Mouse (Mus musculus): Measurements from ENCODE around the gene Hist1h2af. TPM values are rescaled to one million over a fixed set of nuclear protein-coding genes. Genes with fewer than 3 reads are reported as not detected.
"Not testable (repeated sequence)": the region's sequence is repeated elsewhere in the genome, so short reads cannot be mapped to it uniquely, and the experiment has no call there.

The Hist1h2af gene
- total and polyA plus RNA-seq, 2 experiments from 2014 or later: 2.6 to 369 TPM

DNA sequence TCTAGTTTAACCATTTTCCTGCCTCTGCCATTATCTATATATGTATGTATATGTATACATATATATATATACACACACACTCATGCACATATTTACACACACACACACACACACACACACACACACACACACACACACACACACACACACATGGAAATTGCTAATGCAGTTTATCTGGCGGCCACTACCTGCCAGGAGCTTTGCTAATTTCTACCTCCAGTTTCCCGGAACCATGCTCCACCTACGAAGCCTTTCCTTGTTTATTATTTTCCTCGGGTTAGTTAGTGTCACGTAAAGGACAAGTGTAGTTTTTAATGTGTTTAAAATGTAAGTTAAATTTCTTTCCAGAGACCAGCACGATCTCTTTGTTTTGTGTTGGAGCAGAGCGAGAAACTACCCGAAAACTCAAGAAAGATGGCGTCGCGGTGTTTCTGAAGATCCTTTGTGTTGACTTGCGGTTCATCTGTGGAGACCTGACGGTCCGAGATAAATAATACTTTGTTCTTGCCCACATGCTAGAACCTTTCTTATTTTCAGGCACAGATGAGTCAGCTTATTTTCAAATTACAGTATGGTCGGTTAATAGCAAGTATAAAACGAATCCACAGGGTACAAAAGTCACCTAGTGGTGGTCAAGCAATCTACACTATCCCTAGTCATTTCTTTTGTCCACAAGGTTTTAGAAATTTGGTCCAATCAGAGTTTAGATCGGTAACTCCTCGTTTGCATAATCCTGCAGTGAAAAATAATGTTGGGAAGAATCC, 29.2 kb downstream of the Hist1h2af start:
- ATAC-seq (ENCODE audit: insufficient read depth, low read depth) (peak; percentile 54), DNase-seq (ENCODE audit: low spot score) (peak; percentile 88)
- Histone ChIP-seq H3K27me3 (ENCODE audit: control insufficient read depth, insufficient read depth, low read length) (no peaks in the 10 kb centered on the region), H3K9me3 (replicated peaks; ENCODE audit: control insufficient read depth, low read length) (no peaks in the 10 kb centered on the region), H3K4me1 (ENCODE audit: control insufficient read depth, insufficient read depth) (no peaks in the 10 kb centered on the region), H3K4me3 (ENCODE audit: low read depth, low read length) (peak overlapping the region; percentile 51), H3K4me2 (ENCODE audit: low read depth, low read length) (peak overlapping the region; percentile 74), H3K36me3 (replicated peaks; ENCODE audit: control insufficient read depth, insufficient read depth, low read length) (no peaks in the 10 kb centered on the region), H3K9ac (replicated peaks; ENCODE audit: low read depth, low read length) (peak overlapping the region; percentile 59), H3K27ac (ENCODE audit: low read depth) (peak overlapping the region; percentile 98)
- 5% methylated on average over 18 of the region's 18 CpGs for WGBS
- TF ChIP-seq EP300 (IDR thresholded peaks at IDR 0.05; ENCODE audit: low read depth) (no peak), CTCF (IDR thresholded peaks at IDR 0.05; ENCODE audit: low read depth) (peak; percentile 44)

DNA sequence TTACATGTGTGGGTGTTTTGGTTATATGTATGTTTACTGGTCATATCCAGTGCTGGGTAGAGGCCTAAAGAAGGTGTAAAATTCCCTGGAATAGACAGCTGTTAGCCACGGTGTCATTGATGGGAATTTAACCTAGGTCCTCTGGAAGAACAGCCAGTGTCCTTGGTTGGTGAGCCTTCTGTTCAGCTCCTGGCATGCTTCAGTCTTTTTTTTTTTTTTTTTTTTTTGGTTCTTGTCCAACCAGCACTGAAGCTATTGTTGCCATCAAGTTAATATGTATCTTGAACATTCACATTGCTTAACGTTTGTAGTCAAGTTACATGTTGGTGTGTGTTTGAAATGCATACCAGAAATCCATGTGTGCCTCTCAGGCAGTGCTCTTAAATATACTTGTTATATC, 30.8 kb downstream of the Hist1h2af start:
- no peak overlapping the region for H3K4me3 ChIP-seq (ENCODE audit: low read depth, low read length)
- WGBS: 86% methylated on average over 2 of the region's 2 CpGs
- no peak for TF ChIP-seq CTCF (IDR thresholded peaks at IDR 0.05; ENCODE audit: low read depth)
- TF ChIP-seq EP300 (IDR thresholded peaks at IDR 0.05; ENCODE audit: low read depth): no peak
- DNase-seq (ENCODE audit: low spot score) (no peak), ATAC-seq (ENCODE audit: insufficient read depth, low read depth) (no peak)
- H3K4me2 ChIP-seq (ENCODE audit: low read depth, low read length): no peak overlapping the region
- H3K27me3 ChIP-seq (ENCODE audit: control insufficient read depth, insufficient read depth, low read length): no peaks in the 10 kb centered on the region
- no peak overlapping the region for H3K27ac ChIP-seq (ENCODE audit: low read depth)
- H3K36me3 ChIP-seq (replicated peaks; ENCODE audit: control insufficient read depth, insufficient read depth, low read length): no peaks in the 10 kb centered on the region
- H3K4me1 ChIP-seq (ENCODE audit: control insufficient read depth, insufficient read depth): no peaks in the 10 kb centered on the region
- H3K9me3 ChIP-seq (replicated peaks; ENCODE audit: control insufficient read depth, low read length): no peaks in the 10 kb centered on the region
- H3K9ac ChIP-seq (replicated peaks; ENCODE audit: low read depth, low read length): no peak overlapping the region

DNA sequence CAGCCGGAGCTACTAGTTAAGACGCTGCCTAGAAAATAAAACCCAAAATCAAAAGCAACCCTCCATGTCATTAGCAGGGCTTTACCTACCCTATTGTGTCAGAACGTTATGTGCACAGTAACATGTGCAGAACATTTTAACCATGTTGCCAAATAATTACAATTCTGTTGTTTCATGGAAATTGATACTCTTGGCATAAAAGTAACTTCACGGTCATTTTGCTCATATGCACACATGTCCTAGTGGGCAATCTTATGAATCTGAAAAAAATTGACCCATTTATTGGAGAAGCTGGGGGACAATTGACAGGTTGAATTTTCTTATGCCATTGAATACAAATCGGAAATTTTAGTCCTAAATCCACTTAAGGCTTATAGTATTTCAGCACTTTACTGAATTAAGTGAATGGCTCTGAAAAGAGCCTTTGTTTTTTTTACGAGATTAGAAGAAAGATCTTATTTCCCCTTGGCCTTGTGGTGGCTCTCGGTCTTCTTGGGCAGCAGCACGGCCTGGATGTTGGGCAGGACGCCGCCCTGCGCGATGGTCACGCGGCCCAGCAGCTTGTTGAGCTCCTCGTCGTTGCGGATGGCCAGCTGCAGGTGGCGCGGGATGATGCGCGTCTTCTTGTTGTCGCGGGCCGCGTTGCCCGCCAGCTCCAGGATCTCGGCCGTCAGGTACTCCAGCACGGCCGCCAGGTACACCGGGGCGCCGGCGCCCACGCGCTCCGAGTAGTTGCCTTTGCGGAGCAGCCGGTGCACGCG, 36.7 kb downstream of the Hist1h2af start:
- H3K36me3 ChIP-seq (replicated peaks; ENCODE audit: control insufficient read depth, insufficient read depth, low read length); H3K9ac ChIP-seq (replicated peaks; ENCODE audit: low read depth, low read length); H3K9me3 ChIP-seq (replicated peaks; ENCODE audit: control insufficient read depth, low read length); H3K27me3 ChIP-seq (ENCODE audit: control insufficient read depth, insufficient read depth, low read length); DNase-seq (ENCODE audit: low spot score): not testable (repeated sequence)
- WGBS: 5% methylated on average over 21 of the region's 41 CpGs
- H3K4me2 ChIP-seq (ENCODE audit: low read depth, low read length): peak overlapping the region; percentile 62
- peak; percentile 36; the same call in 1 of the 2 replicates for ATAC-seq (ENCODE audit: insufficient read depth, low read depth)
- peak overlapping the region; percentile 51 for H3K4me3 ChIP-seq (ENCODE audit: low read depth, low read length)
- peaks cover 11% of the 10 kb centered on the region; the same call in 1 of the 2 replicates for H3K4me1 ChIP-seq (ENCODE audit: control insufficient read depth, insufficient read depth)
- H3K27ac ChIP-seq (ENCODE audit: low read depth): peak overlapping the region; percentile 97

DNA sequence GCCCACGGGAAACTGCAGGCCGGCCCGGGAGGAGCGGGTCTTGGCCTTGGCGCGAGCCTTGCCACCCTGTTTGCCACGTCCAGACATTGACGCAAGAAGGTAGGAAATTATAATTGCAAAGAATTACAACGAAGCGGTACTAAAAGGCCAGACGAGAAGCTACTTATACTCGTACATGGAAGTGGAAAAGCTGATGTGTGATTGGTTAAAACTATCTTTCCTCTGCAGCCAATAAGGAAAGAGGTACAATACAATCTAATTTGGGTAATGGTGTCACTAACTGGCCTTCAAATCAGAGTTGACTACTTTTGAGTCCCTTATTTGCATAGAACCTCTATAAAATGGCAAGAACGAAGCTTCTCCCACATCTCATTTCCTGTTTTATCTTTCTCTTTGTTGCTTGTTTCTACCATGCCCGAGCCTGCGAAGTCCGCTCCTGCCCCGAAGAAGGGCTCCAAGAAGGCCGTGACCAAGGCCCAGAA, 37.4 kb downstream of the Hist1h2af start, which contains the start of the genes Hist1h2ae and Hist1h2bg:
Gene Hist1h2ae (minus strand): TSS at position 199 of the 482 bp plus-strand sequence.
Gene Hist1h2bg (plus strand): TSS at position 375 of the 482 bp plus-strand sequence.
- Histone ChIP-seq H3K9me3 (replicated peaks; ENCODE audit: control insufficient read depth, low read length) (no peaks in the 10 kb centered on the region), H3K9ac (replicated peaks; ENCODE audit: low read depth, low read length) (peak within 1 kb of the TSS; percentile 69), H3K36me3 (replicated peaks; ENCODE audit: control insufficient read depth, insufficient read depth, low read length) (no peaks in the 10 kb centered on the region), H3K4me2 (ENCODE audit: low read depth, low read length) (peak within 1 kb of the TSS; percentile 62), H3K4me1 (ENCODE audit: control insufficient read depth, insufficient read depth) (peaks cover 11% of the 10 kb centered on the region; the same call in 1 of the 2 replicates), H3K4me3 (ENCODE audit: low read depth, low read length) (peak within 1 kb of the TSS; percentile 51), H3K27me3 (ENCODE audit: control insufficient read depth, insufficient read depth, low read length) (no peaks in the 10 kb centered on the region), H3K27ac (ENCODE audit: low read depth) (peak within 1 kb of the TSS; percentile 97)
- peak; percentile 87 for ATAC-seq (ENCODE audit: insufficient read depth, low read depth)
- WGBS: under 1% methylated on average over 18 of the region's 18 CpGs
- TF ChIP-seq EP300 (IDR thresholded peaks at IDR 0.05; ENCODE audit: low read depth) (peak; percentile 74; the same call in 1 of the 2 replicates), CTCF (IDR thresholded peaks at IDR 0.05; ENCODE audit: low read depth) (no peak)
- DNase-seq (ENCODE audit: low spot score): peak; percentile 99

DNA sequence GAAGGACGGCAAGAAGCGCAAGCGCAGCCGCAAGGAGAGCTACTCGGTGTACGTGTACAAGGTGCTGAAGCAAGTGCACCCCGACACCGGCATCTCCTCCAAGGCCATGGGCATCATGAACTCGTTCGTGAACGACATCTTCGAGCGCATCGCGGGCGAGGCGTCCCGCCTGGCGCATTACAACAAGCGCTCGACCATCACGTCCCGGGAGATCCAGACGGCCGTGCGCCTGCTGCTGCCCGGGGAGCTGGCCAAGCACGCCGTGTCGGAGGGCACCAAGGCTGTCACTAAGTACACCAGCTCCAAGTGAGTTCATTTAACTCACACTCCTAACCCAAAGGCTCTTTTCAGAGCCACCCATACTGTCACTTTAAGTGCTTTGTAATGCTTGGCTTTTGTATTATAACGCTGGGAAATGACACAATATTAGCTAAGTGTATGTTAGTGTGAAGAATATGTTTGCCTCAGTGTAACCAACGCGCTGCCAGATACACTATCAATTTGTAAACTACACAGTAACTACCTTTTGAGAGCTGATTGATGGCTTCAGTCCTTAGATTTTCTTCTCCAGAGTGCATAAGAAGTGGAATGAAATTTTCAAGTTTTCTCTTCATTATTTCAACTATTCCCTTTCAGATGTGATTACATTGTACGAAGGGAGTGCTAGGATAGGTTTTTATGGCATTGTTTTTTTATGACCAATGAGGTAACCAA, 38.0 kb downstream of the Hist1h2af start:
- Histone ChIP-seq H3K27ac (ENCODE audit: low read depth) (peak overlapping the region; percentile 97), H3K4me3 (ENCODE audit: low read depth, low read length) (peak overlapping the region; percentile 51), H3K4me2 (ENCODE audit: low read depth, low read length) (peak overlapping the region; percentile 62), H3K9ac (replicated peaks; ENCODE audit: low read depth, low read length) (peak overlapping the region; percentile 69), H3K4me1 (ENCODE audit: control insufficient read depth, insufficient read depth) (peaks cover 16% of the 10 kb centered on the region; the same call in 1 of the 2 replicates)
- H3K9me3 ChIP-seq (replicated peaks; ENCODE audit: control insufficient read depth, low read length); DNase-seq (ENCODE audit: low spot score); H3K36me3 ChIP-seq (replicated peaks; ENCODE audit: control insufficient read depth, insufficient read depth, low read length); H3K27me3 ChIP-seq (ENCODE audit: control insufficient read depth, insufficient read depth, low read length): not testable (repeated sequence)
- 1% methylated on average over 13 of the region's 34 CpGs for WGBS
- ATAC-seq (ENCODE audit: insufficient read depth, low read depth): 0 out of 2 replicates have a peak, but pooled peaks have one; percentile 1

All from heart, postnatal 0 days (tissue).